Mouse (Mus musculus) brain, embryonic 14.5 days (tissue): ENCODE measurements around the gene Macrod2. TPM values are rescaled to one million over a fixed set of nuclear protein-coding genes. Genes with fewer than 3 reads are reported as not detected.

Experiments
- DNase-seq: peaks from one replicate; pipeline ENCODE4 v3.0.0-alpha.2; 2011; ENCODE audit warnings: low read depth
- CTCF ChIP-seq: fragments of 200-500 bp; IDR thresholded peaks from 2 replicates; pipeline ENCODE4 v1.5.1; 2012; ENCODE audit warnings: inconsistent platforms, mild to moderate bottlenecking, moderate library complexity, borderline replicate concordance; ENCODE audit not compliant: insufficient read depth, insufficient read length; ENCODE audit errors: extremely low read depth
- POLR2A ChIP-seq: fragments of 200-500 bp; IDR thresholded peaks from 2 replicates; pipeline ENCODE4 v1.6.1; 2012; ENCODE audit warnings: mild to moderate bottlenecking, inconsistent platforms, borderline replicate concordance; ENCODE audit not compliant: poor library complexity, insufficient read depth, insufficient read length, severe bottlenecking; ENCODE audit errors: extremely low read depth
- polyA plus RNA-seq: library from polyadenylated mRNA; depleted of rRNA; stranded (reverse); fragments of >200 nt; gene quantifications from 2 replicates; pipeline ENCODE4 v1.2.3, GENCODE M21; 2012

The Macrod2 gene
- polyA plus RNA-seq, 1 experiment, result 24.1 TPM

GRCm38 (mm10) chr2:142362888-142363287, 1967.8 kb downstream of the Macrod2 start:
- TF ChIP-seq CTCF (no peak), POLR2A (no peak)

GRCm38 (mm10) chr2:142373978-142374377, 1978.9 kb downstream of the Macrod2 start:
- no peak for TF ChIP-seq CTCF

More at GRCm38 (mm10) chr2:142362888-142363287, 1967.8 kb downstream of the Macrod2 start:
- peak; percentile 97 for DNase-seq

GRCm38 (mm10) chr2:142380563-142380962, 1985.5 kb downstream of the Macrod2 start:
- no peak for TF ChIP-seq CTCF
- TF ChIP-seq POLR2A, result no peak
- DNase-seq, result peak; percentile 64

More at GRCm38 (mm10) chr2:142373978-142374377, 1978.9 kb downstream of the Macrod2 start:
- DNase-seq, result peak; percentile 54

GRCm38 (mm10) chr2:142381081-142381579, 1986.0 kb downstream of the Macrod2 start:
- DNase-seq, result no peak
- TF ChIP-seq CTCF (no peak), POLR2A (no peak)

GRCm38 (mm10) chr2:142393546-142393945, 1998.4 kb downstream of the Macrod2 start:
- no peak for DNase-seq
- no peak for TF ChIP-seq POLR2A
- no peak for TF ChIP-seq CTCF

GRCm38 (mm10) chr2:142399490-142399889, 2004.4 kb downstream of the Macrod2 start:
- no peak for TF ChIP-seq CTCF
- no peak for TF ChIP-seq POLR2A

GRCm38 (mm10) chr2:142400781-142401180, 2005.7 kb downstream of the Macrod2 start:
- TF ChIP-seq POLR2A, result no peak
- no peak for TF ChIP-seq CTCF
- peak; percentile 54 for DNase-seq

More at GRCm38 (mm10) chr2:142399490-142399889, 2004.4 kb downstream of the Macrod2 start:
- no peak for DNase-seq

- TF ChIP-seq CTCF (no peak), POLR2A (no peak)
- no peak for DNase-seq
Observed at GRCm38 (mm10) chr2:142401359-142401758, 2006.2 kb downstream of the Macrod2 start.

GRCm38 (mm10) chr2:142403394-142403793, 2008.3 kb downstream of the Macrod2 start:
- DNase-seq, result peak; percentile 73
- TF ChIP-seq CTCF (no peak), POLR2A (no peak)

- TF ChIP-seq CTCF (no peak), POLR2A (no peak)
- DNase-seq, result no peak
Observed at GRCm38 (mm10) chr2:142404321-142404720, 2009.2 kb downstream of the Macrod2 start.

GRCm38 (mm10) chr2:142407341-142407740, 2012.2 kb downstream of the Macrod2 start:
- no peak for DNase-seq
- TF ChIP-seq CTCF (no peak), POLR2A (no peak)

GRCm38 (mm10) chr2:142410124-142410523, 2015.0 kb downstream of the Macrod2 start:
- TF ChIP-seq POLR2A (no peak), CTCF (no peak)
- no peak for DNase-seq
